Mouse (Mus musculus): ENCODE measurements at regions not wholly inside any gene's neighbourhood (a gene's known extent, or its start where the extent isn't known, plus 50 kb on each side); places are given as distances from the start of the nearest gene placed in this dataset.

GRCm38 (mm10) chr15:56820977-56821579, 656.3 kb downstream of the Slc22a22 start:
- no peak for DNase-seq
- intact Hi-C loops (cut with DNase I): no loop called here

GRCm38 (mm10) chr15:56820256-56820976, 657.0 kb downstream of the Slc22a22 start:
- DNase-seq: no peak
- intact Hi-C loops (cut with DNase I): no loop called here

- intact Hi-C loops (cut with DNase I): no loop called here
- no peak for DNase-seq
Observed at GRCm38 (mm10) chr15:56818158-56818690, 659.2 kb downstream of the Slc22a22 start.

- intact Hi-C loops (cut with DNase I): no loop called here
- DNase-seq: no peak
Observed at GRCm38 (mm10) chr15:56817204-56818157, 659.9 kb downstream of the Slc22a22 start.

GRCm38 (mm10) chr15:56813876-56814275, 663.5 kb downstream of the Slc22a22 start:
- intact Hi-C loops (cut with DNase I): no loop called here
- DNase-seq: peak in 1 of 2 experiments; percentile 3

GRCm38 (mm10) chr15:56810151-56810550, 667.3 kb downstream of the Slc22a22 start:
- intact Hi-C loops (cut with DNase I): no loop called here
- DNase-seq: no peak

GRCm38 (mm10) chr15:56807611-56808010, 669.8 kb downstream of the Slc22a22 start:
- DNase-seq: peak; percentile 41 to 62
- intact Hi-C loops (cut with DNase I): no loop called here

- no peak for DNase-seq
- intact Hi-C loops (cut with DNase I): no loop called here
Observed at GRCm38 (mm10) chr15:56801933-56802332, 675.5 kb downstream of the Slc22a22 start.

- intact Hi-C loops (cut with DNase I): no loop called here
- no peak for DNase-seq
Observed at GRCm38 (mm10) chr15:56775431-56775830, 702.0 kb downstream of the Slc22a22 start.

- intact Hi-C loops (cut with DNase I): no loop called here
- DNase-seq: no peak
Observed at GRCm38 (mm10) chr15:56774648-56775393, 702.6 kb downstream of the Slc22a22 start.

GRCm38 (mm10) chr15:56766356-56766755, 711.1 kb downstream of the Slc22a22 start:
- peak; percentile 27 for DNase-seq
- intact Hi-C loops (cut with DNase I): no loop called here

GRCm38 (mm10) chr15:56764957-56765482, 712.4 kb downstream of the Slc22a22 start:
- intact Hi-C loops (cut with DNase I): no loop called here
- peak; percentile 26 to 29 for DNase-seq

- peak; percentile 5 to 9 for DNase-seq
- intact Hi-C loops (cut with DNase I): no loop called here
Observed at GRCm38 (mm10) chr15:56764019-56764418, 713.4 kb downstream of the Slc22a22 start.

GRCm38 (mm10) chr15:56746698-56747097, 730.7 kb downstream of the Slc22a22 start:
- intact Hi-C loops (cut with DNase I): no loop called here
- no peak for DNase-seq

- peak; percentile 6 to 37 for DNase-seq
- intact Hi-C loops (cut with DNase I): loop anchor here (1.0 to 2.0 kb wide), 3 partner anchors 50 to 679 kb away; no protein-coding TSS in a partner anchor
Observed at GRCm38 (mm10) chr15:56744915-56745314, 732.5 kb downstream of the Slc22a22 start.
